Mouse (Mus musculus): ENCODE results near the gene Utp11.

Utp11 gene

DNA sequence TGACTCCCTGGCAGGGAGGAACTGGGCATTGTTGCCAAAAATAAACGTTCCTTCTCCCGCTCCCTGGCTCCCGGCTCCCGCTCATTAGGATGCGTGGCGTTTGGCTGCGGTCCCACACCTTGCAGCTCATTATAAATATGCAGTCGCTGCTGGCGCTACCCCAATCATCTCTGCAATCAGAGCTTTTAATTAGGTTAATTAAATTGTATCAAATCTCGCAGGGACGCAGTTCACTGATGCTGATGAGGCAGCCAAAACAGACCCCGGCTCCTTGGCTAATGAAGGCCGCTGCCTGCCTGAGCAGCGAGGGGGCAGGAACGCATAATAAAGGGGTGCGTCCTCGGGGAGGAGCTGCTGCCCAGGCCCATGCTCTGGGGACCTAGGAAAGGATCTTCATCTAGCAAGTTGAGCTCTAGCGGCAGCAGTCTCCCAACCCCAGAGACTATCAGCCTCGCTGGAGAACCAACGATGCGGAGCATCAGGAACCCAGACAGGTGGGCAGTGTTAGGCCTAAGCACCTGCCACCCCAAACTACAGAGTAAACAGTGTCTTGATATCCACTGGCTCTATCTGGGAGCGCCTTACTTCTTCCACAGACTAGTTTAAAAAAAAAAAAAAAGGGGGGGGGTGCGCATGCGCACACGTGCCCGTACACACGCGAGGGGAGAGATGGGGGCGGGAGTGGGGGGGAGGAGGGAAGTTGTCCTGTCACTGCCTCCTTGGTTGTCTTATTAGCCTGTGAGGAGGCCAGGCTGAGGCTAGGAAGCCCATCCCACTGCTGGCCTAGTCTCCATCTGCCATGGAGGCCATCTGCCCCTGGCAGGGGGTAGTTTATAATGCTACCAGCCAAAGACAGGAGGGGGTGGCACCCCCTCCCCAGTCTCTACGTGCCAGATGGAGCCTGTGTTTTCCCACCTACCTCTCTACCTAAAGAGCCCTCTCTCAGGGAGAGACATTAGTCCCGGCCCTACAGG is 20.8 kb downstream of the Utp11 start:
- no peak for DNase-seq (ENCODE audit: low spot score)

DNA sequence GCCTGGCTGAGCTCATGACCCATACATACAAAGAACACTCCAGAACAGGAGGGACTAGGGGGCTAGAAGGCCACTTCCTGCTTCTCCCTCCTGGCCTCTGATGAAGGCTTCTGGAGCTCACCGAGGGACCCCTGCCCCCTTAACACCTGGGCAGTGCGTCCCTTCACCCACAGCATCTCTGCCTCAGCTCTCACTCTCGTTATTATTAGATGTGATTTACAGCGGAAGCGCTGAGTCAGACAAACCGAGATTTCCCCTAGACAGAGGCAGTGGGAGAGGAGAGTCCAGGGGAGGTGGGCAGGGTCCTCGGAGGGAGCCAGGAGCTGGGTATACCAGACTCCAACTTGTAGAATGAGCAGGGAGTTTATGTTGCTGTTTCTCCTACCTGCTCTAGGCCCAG is 21.8 kb downstream of the Utp11 start:
- no peak for DNase-seq (ENCODE audit: low spot score)

- DNase-seq (ENCODE audit: low spot score), result no peak
These were observed 23.2 kb downstream of the Utp11 start for GRCm38 (mm10) chr4:124670232-124670631.

DNA sequence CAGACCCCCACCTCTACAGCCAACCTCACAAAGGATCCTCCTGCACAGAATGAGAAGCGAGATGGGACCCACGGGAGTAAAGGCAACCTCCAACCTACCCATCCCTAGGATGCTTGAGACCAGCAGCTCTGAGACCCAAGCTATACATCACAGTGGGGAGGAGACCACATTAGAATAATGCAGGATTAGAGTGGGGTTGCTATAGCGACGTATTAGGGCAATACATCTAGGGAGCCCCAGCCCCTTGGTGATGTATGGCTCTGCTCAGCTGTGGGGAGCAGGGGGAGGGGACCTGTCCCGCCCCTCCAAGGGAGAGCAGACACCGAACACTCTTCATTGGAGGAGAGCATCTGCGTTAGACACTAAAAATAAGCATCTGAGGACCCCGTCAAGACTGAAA is 25.3 kb downstream of the Utp11 start:
- no peak for DNase-seq (ENCODE audit: low spot score)

DNA sequence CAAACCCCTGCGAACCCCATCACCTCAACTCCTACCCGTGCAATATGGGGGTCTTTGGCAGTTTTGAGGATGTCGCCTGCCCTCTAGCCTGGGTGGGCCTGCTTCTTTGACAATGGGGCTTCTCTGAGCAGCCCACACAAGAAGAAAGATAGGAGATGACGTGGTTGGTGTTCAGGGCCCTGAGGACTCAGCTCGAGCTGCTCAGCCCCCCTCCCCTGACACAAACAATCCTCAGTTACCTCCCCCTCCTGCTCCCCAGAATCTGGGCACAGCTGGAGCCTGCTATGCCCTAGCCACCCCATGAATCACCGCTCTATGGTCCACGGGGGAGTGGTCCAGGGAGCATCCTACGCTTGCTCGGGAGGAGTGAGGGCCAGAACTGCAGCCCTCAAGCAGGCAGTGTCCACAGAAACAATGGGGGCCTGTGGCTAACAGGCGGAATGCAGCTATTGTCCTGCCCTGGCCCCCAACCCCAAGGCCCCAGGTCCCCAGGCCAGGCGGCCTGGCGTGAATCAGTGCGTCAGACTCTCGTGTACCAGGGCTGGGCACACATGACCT is 25.8 kb downstream of the Utp11 start:
- no peak for DNase-seq (ENCODE audit: low spot score)

GRCm38 (mm10) chr4:124664604-124665003 is 28.8 kb downstream of the Utp11 start:
- no peak for DNase-seq (ENCODE audit: low spot score)

GRCm38 (mm10) chr4:124664185-124664584 is 29.2 kb downstream of the Utp11 start:
- no peak for DNase-seq (ENCODE audit: low spot score)

DNA sequence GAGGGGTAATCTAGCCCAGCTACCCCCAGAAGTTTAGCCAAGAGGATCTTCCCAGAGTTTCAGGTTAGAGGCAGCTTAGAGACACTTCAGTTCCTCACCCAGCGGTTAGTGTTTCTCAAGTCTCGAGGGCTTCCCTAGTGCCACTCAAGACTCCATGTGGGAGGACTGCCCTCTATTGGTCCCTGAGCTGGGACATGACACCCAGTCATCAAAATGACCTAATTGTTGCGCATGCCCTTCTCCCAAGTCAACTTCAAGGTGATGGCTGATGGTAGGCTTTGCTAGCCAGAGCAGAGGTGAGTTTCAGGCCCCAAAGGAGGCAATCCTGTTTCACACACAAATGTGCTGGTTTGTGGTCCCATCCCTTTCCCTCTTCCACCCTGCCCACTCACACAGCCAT is 30.4 kb downstream of the Utp11 start:
- DNase-seq (ENCODE audit: low spot score), result no peak

GRCm38 (mm10) chr4:124660603-124661002 is 32.8 kb downstream of the Utp11 start:
- no peak for DNase-seq (ENCODE audit: low spot score)

- no peak for DNase-seq (ENCODE audit: low spot score)
These were observed 33.9 kb downstream of the Utp11 start for GRCm38 (mm10) chr4:124659251-124660217.

DNA sequence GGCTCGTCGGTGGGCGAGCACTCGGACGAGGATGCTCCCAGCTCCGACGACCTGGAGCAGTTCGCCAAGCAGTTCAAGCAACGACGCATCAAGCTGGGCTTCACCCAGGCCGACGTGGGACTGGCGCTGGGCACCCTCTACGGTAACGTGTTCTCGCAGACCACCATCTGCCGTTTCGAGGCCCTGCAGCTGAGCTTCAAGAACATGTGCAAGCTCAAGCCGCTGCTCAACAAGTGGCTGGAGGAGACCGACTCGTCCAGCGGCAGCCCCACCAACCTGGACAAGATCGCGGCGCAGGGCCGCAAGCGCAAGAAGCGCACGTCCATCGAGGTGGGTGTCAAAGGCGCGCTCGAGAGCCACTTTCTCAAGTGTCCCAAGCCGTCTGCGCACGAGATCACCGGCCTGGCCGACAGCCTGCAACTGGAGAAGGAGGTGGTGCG is 35.0 kb downstream of the Utp11 start:
- no peak for DNase-seq (ENCODE audit: low spot score)

DNA sequence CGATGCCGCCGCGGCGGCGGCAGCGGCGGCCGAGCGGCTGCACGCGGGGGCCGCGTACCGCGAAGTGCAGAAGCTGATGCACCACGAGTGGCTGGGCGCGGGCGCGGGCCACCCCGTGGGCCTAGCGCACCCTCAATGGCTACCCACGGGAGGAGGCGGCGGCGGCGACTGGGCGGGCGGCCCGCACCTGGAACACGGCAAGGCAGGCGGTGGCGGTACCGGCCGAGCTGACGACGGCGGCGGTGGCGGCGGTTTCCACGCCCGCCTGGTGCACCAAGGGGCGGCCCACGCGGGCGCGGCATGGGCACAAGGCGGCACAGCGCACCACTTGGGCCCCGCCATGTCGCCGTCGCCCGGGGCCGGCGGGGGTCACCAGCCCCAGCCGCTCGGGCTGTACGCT is 35.6 kb downstream of the Utp11 start:
- DNase-seq (ENCODE audit: low spot score), result no peak

DNA sequence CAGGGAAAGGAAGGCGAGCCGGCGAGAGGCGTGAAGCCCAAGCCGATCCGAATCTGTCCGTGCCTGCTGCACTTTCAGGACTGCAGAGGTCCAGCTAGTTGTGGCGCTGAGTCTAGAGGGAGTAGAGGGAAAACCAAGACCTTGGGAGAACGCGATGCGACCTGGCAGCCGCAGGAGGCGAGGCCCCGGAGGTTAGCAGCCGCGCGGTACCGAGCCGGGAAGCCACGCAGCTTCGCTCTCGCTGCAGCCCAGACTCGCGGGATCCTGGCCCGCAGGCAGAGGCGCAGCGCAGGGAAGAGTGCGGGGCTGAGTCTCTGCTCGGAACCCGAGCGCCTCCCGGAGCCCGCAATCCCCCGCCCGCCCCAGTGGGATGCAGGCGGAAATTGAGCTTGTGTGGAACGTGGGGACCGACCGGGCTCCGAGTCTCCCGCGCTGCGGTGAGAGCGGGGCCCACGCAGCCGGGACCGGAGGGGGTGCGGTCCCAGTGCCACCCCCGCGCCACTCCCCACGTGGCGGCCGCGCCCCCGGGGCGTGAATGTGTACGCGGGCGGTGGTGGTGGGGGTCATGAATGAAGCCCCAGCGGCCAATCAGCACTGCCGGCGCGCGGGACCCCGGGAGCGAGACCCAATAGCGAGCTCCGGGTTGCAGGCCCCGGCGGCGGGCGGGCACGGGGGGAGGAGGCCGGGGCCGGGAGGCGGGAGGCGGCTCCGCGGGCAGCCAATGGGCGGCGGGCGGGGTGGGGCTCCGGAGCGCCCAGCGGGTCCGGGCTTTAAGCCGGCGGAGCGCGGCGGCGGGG is 36.3 kb downstream of the Utp11 start:
- peak; percentile 84 for DNase-seq (ENCODE audit: low spot score)

DNA sequence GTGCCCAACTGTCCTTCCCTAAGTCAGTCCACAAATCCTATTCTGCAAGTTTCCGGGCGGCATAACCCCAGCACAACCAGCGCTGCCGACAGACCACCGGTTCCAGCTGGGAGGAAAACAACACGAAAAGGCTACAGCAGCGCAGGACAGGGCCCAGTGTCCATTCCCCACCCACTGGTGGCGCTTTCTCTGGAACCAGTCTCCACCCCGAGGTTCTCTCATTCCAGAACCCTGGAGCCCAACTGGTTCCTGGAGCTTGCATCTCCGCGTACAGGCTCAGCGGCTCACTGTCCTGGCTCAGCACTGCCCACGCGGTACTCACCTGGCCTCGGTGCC is 36.9 kb downstream of the Utp11 start, which contains the start of gene Pou3f1:
Gene Pou3f1 (plus strand): TSS at position 290 of the 336 bp plus-strand sequence.
- DNase-seq (ENCODE audit: low spot score), result no peak

DNA sequence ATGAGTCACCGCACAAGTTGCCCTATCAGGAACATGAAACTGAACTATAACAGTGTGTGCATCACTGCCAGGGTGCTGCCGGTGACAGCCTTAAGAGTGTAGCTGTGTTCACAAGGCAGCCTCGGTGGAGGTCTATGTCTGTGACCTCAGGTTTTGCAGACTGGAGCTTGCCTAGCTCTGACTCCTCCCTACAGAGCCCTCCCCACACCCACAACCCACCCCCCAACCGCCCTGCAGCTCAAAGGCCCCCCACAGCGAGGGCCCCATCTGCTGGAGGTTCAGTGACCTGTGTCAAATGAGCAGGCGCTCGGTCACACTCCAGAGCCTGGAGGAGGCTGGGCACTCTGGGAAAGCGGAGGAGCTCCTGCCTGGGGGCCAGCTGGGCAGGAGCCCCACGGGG is 40.5 kb downstream of the Utp11 start:
- DNase-seq (ENCODE audit: low spot score), result no peak

DNA sequence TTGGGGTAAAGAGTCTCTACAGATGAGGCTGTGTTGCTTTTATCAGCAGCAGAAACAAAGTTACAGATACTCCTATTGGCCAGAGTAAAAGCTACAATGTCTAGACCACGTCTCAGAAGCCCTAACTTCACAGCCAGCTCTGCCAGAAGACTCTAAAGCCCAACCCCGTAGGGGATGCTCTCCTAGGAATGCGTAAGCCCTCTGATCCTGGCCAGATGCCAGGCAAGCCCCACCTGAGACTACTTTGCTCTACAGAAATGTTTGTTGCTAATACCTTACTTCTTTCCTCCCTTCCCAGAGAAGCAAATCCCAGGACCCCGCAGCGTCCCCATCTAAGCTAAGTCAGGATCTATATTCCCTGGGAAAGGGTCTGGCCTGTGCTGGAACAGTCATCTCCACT is 45.5 kb downstream of the Utp11 start:
- no peak for DNase-seq (ENCODE audit: low spot score)

DNA sequence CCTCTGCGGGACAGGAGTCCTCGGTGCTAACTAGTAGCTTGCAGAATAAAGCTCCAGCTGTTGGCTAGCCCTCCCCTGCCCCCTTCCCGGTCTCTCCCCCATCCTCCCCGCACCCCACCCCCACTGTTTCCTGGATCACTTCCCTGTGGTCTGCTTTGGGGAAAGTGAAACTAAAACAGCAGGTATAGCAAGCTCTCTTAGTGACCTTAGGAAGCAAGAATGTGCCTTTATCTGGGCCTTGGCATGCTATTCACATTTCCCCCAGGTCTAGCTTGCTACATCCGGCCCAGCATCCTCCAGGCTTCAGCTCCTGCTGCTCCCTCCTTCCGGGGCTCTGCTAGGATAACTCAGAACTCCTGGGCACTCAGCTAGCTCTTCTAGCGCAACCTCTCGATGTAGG is 46.8 kb downstream of the Utp11 start:
- no peak for DNase-seq (ENCODE audit: low spot score)

- no peak for DNase-seq (ENCODE audit: low spot score)
These were observed 48.4 kb downstream of the Utp11 start for GRCm38 (mm10) chr4:124644974-124645433.

DNA sequence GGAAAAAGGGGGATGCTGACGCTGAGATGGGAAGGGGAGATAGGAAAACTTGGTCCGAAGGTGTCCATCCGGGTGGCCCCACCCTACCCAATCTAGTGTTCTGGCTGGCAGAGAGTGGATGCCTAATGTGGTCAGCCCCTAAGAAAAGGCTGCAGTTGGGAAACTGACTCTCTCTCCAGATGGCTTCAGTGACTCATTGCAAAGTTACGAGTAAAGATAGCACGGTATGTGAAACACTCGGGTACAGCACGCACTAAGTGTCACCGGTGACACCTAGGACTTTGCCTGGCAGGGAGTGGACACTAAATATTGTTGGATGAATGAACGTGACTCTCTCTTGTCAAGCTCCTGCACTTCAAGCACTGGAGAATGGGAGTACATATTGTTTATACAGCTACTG is 49.5 kb downstream of the Utp11 start:
- no peak for DNase-seq (ENCODE audit: low spot score)

DNA sequence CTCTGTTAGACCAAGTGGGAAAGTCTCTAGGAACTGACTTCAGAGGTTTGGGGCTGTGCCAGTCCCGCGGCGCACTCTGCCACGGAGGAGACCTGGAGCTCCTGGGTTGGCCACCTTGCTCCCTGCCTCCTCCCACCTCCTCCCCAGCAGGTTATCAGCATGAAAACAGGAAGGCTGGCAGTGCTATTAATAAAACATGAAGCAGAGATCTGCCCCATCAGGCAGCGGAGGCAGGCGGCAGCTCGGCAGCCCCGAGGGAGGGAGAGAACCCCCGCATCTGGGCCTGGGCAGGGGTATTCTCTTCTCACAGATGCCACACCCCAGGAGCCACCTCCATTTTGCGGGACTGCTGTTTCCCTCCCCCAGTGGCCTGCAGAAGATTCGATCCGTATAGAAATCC is 53.7 kb downstream of the Utp11 start:
- no peak for DNase-seq (ENCODE audit: low spot score)

DNA sequence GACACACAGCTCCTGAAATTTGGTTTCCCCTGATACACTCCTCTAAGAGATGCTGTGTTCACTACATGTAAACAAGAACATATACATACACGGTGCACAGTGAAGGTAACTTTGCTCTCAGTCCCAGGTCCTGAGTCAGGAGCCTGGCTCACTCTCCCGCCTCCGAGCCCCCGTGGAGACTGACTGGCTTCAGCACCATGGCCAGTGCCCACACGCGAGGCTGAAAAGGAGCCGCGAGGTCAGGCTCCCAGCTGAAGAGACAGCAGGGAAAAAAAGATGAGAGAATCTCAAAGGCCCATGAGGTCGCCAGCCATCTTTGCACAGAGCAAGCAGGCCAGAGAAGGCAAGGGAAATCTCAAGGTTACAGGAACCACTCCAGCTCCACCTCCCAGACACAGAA is 60.1 kb downstream of the Utp11 start:
- peak; percentile 62 for DNase-seq (ENCODE audit: low spot score)

Measured in ovary, postnatal 36 days (tissue).